Mouse (Mus musculus) neural tube, embryonic 12.5 days (tissue): ENCODE measurements around the gene Cpeb4. TPM values are rescaled to one million over a fixed set of nuclear protein-coding genes. Genes with fewer than 3 reads are reported as not detected.

Experiments
- polyA plus RNA-seq: library from polyadenylated mRNA; unstranded; fragments of >200 nt; fragmentation: Nextera tagmentation; extraction: Ambion mirVana; gene quantifications from 2 replicates; pipeline ENCODE4 v1.2.1, GENCODE M21; 2016

Cpeb4 gene
- polyA plus RNA-seq, 1 experiment from 2014 or later: 18.4 TPM

Other genes starting within 250 kb of the Cpeb4 start
- gene Bod1, start 200.3 kb upstream of the Cpeb4 start, polyA plus RNA-seq: 163 and 173 TPM in 2 replicates
- gene 4930524B15Rik, start 93.4 kb downstream of the Cpeb4 start, polyA plus RNA-seq: 0.15 and 0.17 TPM in 2 replicates
- 212 and 216 TPM in 2 replicates for gene Nsg2, start 128.3 kb downstream of the Cpeb4 start, polyA plus RNA-seq